Mouse (Mus musculus) thymus, postnatal 14 days (tissue): ENCODE measurements at regions not wholly inside any gene's neighbourhood (a gene's known extent, or its start where the extent isn't known, plus 50 kb on each side); places are given as distances from the start of the nearest gene placed in this dataset.

Source experiments
- DNase-seq: peaks from one replicate; pipeline ENCODE4 v3.0.0; 2021

DNA sequence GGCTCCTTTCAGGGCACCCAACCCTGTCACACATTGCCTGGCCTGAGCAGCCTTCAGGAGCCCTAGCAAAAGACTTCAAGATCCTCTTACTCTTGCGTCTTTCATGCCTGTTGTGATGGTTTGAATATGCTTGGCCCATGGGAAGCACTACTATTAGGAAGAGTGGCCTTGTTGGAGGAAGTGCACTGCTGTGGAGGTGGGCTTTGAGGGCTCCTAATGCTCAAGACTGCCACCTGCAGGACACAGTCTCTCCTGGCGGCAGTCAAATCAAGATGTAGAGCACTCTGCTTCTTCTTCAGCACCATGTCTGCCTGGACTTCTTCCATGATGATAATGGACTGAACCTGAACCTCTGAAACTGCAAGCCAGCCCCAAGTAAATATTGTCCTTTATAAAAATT is 73.0 kb downstream of the Tsen15 start:
- DNase-seq, result peak; percentile 49

DNA sequence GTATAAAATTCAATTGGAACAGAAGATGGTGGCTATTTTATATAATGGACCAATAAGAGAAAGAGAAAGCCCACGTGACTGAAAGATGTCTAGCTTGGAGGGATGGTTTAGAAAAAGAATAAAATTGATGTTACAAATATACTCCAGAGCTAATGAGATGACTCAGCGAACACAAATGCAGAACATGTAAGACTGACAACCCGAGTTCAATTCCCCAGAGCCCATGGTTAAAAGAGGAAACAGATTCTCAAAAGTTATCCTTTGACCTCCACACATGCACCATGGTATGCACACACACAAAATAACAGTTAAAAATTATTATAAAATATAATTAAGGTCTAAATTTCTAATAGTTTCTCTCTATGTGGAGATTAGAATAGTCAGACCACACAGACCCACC is 81.0 kb downstream of the Tsen15 start:
- no peak for DNase-seq

DNA sequence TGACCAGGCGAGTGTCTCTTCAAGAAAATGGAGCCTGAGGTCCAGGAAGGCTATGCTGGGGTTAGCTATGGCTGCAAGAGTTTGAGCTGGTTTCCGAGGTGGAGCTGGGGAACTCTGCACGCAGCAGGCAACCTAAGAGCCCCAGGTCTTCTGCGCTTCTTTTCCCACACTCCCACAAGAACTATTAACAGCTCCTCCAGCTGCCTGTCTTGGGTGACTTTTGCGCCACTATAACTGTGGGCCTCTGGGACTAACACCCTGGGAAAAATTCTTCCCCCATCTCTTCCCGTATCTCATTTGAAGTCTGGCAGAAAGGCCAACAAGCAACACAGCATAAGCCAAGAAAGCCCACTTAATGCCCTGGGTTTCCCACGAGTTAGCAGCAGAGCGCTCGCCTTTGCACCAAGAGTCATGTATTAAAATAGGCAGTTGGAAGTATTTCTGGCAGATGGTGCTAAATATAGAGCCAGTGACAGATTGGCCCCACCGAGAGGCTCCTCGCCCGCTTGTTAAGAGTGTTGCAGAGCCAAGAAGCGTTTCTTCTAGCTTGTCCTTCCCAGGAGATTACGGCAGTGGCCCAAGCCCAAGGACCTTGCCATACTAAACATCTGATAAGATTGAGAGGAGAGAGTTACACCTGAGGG is 81.9 kb downstream of the Tsen15 start:
- DNase-seq, result no peak

- no peak for DNase-seq
These were observed 85.1 kb downstream of the Tsen15 start for GRCm38 (mm10) chr1:152301355-152301754.

- DNase-seq, result no peak
These were observed 94.2 kb downstream of the Tsen15 start for GRCm38 (mm10) chr1:152292196-152292736.

GRCm38 (mm10) chr1:152290768-152291167 is 95.7 kb downstream of the Tsen15 start:
- DNase-seq, result peak; percentile 57

DNA sequence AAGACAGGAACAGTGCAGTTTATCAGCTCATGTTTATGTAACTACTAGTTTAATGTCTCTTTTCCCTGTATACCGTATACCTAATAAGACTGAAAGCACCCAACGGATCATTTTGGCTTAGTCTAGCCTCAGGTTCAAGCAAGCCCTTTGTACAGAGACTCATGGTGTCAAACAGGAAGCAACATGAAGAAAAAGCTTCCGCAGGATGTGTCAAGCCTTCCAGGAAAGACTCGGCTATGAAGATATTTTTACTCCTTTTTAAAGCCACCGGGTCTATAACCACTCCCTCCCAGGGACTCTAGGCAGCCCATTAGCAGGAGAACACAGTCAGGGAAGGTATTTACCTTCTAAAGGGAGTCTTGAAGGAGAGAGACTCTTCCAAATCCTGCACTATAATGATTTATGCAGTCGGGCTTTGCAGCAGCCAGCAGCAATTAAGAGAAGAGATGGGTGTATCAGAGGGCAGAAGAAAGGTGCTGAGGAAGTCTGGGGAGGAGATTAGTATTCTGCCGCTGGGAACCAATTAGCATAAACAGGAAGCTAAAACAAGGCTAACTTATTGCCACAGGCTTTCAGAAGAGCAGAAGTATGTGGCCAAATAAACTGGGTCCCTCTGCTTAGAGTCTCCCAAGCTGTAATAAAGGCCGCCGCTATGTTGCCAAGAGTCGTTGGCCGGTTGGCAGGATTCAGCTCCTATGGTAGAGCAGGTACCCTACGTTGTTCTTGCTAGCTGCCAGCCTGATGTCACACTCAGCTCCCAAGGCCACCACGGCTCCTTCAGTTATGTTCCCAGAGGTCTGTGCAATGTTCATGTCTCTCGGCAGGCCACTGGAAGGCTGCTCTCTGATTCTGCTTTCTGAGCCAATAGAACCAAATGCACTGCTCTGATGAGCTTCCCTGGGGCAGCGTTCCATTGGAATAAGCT is 98.7 kb downstream of the Tsen15 start:
- DNase-seq, result peak; percentile 22

DNA sequence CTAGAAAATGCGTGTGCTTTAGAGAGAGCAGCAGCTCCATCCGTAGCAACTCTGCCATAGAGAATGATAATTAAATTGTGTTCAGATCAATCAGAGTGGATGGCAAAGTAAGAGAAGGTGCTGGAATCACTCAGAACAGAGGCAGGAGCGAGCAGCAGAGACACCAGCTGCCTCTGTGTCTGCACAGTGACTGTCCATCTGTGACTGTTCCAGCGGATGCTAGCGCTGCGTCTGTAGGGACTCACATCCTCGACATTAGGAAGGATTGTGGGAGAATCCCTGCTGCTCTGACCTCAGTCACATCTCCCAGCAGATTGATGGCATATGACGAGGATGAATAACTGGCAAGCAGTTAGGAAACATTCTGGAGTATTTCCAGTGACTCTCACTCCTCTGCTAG is 99.8 kb downstream of the Tsen15 start:
- DNase-seq, result no peak

GRCm38 (mm10) chr1:152282106-152282505 is 104.4 kb downstream of the Tsen15 start:
- DNase-seq, result no peak

DNA sequence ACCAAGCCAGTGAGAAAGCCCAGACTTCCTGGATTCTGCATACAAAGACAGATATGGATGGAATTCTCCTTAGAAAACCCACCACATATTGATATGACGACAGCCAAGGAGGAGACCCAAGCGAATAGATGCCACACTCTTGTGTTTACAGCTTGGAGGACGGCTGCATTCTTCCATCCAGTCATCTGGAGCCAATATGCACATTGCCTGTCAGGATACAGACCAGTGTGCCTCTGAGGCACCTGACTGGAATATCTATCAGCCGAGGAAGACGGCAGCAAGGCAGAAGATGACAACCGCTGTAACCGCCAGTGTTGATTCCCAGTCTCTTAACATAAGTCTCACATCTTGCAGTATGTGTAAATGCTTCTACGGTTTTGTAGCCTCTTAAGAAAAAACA is 105.3 kb downstream of the Tsen15 start:
- DNase-seq, result no peak

GRCm38 (mm10) chr1:152280014-152280413 is 106.5 kb downstream of the Tsen15 start:
- DNase-seq, result peak; percentile 14

DNA sequence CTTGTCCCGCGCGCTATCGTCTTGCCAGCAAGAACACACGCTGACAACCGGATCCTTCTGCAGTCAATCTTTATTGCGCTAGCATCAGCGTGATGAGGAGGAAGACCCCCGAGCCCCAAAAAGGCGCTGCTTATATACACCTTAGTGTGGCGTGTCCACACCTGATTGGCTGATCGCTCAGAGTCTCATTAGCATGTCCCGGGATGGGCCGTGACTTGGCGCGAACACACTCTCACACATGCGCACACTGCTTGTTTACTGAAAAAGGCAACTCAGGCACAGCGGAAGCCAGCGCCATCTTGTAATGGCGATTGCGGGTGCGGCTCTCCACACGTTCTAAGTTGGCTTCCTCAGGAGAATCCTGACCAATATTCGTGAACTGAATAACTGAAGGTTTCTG is 111.5 kb downstream of the Tsen15 start:
- DNase-seq, result no peak

DNA sequence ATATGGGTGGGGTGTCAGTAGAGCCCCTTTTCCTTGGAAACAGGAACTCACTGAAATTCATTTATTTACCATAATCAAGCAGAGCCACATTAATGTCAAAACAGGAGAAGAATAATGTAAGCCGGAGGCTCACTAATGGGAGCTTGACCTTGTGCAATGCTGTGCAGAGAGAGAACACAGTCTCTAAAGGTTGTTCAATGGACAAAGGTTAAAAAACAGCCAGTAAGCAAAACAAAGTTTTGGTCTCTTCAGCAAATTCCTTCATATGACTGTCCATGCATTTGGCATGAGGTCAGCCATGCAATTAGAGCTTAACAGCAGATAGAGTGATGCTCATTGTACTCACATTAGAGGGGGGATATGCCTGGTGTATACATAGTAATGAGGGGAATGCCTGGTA is 113.1 kb downstream of the Tsen15 start:
- no peak for DNase-seq

DNA sequence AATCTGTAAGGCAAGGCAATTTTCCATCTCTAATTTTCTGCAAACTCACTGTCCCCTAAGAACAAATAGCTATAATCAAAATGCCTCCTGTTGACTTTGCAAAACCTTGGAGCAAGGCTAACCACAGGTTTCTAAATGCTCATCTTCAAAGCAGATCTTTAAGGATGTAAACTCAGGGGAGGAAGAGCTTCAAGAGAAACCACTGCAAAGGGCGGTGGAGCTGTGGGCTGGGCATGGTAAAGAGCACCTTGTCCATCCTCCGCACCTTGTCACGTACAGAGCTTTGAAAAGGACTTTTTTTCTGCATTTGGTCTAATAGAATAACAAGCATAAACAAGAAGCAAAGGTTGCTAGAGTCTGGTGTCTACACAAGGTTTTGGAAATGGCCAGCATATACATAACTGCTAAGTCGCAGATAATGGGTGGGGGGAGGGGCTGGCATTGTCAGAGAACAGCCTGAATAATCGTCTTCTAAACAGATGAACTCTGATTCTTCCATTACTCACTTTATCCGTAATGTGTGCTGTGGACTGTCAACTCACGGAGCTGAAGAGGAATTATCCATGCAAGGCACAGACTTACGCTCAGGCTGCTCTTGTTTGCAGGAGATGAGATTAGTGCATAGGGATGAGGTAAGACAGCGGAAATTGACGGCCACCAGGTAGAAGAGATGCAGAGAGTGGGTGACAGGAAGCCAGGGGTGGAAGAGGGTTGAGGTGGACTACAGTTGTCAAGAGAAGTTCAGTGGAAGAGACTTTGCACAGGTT is 116.4 kb downstream of the Tsen15 start:
- DNase-seq, result no peak

DNA sequence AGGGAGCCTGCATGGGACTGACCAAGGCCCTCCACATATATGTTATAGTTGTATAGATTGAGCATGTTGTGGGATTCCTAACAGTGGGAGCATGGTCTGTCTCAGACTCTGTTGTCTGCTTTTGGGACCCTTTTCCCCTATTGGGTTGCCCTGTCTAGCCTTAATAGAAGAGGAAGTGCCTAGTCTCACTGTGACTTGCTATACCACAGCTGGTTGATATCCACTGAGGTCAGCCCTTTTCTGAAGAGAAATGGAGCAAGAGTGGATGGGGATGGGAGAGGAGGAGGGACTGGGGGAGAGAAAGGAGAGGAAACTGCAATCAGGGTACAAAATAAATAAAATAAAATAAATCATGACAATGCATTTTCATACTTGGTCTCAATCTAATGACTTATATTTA is 120.1 kb downstream of the Tsen15 start:
- no peak for DNase-seq

DNA sequence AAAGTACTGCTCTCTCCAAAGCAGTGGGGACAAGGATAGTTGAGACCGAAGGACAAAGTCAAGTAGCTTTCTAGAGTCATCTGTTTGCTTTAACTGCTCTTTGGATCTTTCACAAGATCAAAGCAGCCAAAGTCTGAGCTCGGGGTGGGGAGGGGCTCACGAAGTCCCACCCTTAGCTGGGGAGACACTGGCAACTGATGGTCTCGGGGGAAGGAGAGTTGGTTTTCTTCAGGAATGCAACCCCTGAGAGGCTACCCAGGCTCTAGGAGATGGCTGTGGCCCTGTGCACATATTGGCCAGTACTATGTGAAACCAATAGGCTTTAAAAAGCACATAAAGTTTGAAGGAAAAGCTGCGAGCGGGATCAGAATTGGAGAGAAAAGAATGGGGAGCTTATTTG is 121.5 kb downstream of the Tsen15 start:
- DNase-seq, result no peak

GRCm38 (mm10) chr1:152261472-152261871 is 125.0 kb downstream of the Tsen15 start:
- no peak for DNase-seq

DNA sequence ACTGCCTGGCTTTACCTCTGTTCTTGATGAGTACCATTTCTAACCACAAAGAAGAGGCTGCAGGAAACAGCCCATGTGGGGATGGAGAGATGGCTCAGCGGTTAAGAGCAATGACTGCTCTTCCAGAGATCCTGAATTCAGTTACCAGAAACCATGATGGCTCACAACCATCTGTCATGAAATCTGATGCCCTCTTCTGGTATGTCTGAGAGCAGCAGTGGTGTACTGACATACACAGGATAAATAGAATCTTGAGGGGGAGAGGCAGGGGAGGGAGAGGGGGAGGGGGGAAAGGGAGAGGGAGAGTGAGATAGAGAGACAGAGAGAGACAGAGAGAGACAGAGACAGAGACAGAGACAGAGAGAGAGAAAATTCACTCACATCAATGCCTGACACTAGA is 125.5 kb downstream of the Tsen15 start:
- DNase-seq, result no peak

DNA sequence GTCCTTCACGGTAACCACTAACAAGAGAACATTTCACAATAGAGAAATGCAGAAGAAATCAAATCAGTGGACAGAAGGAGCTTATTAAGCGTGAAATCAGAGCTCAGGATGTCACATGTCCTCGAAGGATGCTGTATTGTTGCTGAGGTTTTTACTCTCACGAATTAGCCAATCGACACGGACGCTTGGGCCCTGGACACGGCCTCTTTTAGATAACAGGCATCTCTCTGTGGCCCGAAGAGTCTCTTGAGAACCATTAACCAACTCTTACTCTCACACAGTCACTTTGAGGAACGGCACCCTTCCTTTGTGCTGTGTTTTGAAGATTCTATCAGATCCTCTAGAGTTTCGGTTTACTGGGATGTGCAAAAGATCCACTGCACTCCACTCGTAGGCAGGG is 128.2 kb downstream of the Tsen15 start:
- no peak for DNase-seq

GRCm38 (mm10) chr1:152253906-152254305 is 132.6 kb downstream of the Tsen15 start:
- no peak for DNase-seq

- no peak for DNase-seq
These were observed 133.0 kb downstream of the Tsen15 start for GRCm38 (mm10) chr1:152253486-152253885.

DNA sequence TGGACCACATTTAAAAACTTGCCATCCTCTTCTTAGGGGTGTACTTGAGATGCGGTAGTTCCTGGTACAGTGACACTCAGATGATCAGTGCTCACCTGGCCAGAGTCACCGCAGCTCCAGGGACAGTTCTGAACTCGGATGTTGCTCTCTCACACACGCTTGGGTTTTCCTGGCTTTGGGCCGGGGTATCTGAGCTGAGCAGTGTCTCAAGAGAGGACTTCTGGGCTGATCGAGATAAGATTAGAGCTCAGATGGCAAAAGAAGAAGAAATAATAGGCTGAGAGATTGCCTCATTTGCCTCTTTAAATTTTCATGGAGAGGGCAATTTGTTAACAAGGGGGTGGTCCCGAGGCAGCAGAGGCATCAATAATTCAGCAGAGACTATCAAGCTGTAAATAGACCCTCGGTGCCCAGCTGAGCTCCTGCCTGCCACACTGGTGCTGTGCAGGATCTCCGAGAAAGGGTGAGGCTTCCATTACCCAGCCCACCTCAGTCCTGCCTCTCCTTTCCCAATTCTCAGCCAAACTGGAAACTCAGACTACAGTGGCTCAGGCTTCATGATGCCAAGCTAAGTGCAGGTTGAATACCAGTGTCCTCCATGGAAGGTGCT is 133.7 kb downstream of the Tsen15 start:
- no peak for DNase-seq

DNA sequence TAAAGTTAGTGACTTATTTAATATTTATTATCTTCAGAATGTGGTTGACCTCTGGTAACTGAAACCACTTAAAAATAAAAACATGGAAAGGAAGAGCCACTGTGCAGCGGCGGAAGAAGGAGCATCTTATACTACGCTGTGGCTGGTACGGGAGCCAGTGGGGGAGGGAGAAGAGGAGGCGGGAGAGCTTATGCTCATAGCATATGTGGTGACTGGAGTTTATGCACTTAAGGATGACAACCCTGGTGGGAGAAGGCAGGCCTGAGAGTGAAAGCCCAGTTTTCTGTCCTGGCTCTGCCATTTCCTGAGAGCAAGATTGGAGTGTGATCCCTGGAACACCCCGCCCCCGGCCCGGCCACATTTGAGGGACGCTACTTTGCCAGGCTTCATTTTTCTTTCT is 145.5 kb downstream of the Tsen15 start:
- no peak for DNase-seq
